Mouse (Mus musculus) MEL (cell line): ENCODE data around the gene B9d2.

ENCODE experiments used
- CHD1 ChIP-seq: IDR thresholded peaks from 2 replicates; pipeline ENCODE4 v1.6.1; 2012; ENCODE audit warnings: low read depth, mild to moderate bottlenecking, inconsistent platforms, low read length, improper control_type of control experiment
- CTCF ChIP-seq, 3 experiments: IDR thresholded peaks in 2 of 3; conservative IDR thresholded peaks in 1 of 3; 2 replicates each; pipeline ENCODE4 v1.5.1; 2011 to 2012; ENCODE audit warnings: low read length in 3 of 3, low read depth in 2 of 3, mild to moderate bottlenecking in 2 of 3, improper control_type of control experiment in 1 of 3, inconsistent platforms in 1 of 3, mixed read lengths in 1 of 3, moderate library complexity in 1 of 3; ENCODE audit not compliant: control insufficient read depth in 1 of 3, insufficient read depth in 1 of 3, poor library complexity in 1 of 3, severe bottlenecking in 1 of 3
- TAL1 ChIP-seq: IDR thresholded peaks from 2 replicates; pipeline ENCODE4 v1.6.1; 2012; ENCODE audit warnings: mild to moderate bottlenecking, inconsistent platforms, low read length, moderate library complexity, mixed read lengths
- USF1 ChIP-seq: IDR thresholded peaks from 2 replicates; pipeline ENCODE4 v1.6.1; 2014; ENCODE audit warnings: low read depth, mild to moderate bottlenecking, inconsistent platforms, low read length, improper control_type of control experiment, moderate library complexity

- TF ChIP-seq TAL1 = peak; percentile 70
- no peak for TF ChIP-seq CTCF (IDR thresholded peaks at IDR 0.05 in 2 of 3, conservative IDR thresholded peaks at IDR 0.05 in 1 of 3; ENCODE audit: control insufficient read depth in 1 of 3, insufficient read depth in 1 of 3, low read depth in 2 of 3, low read length in 3 of 3, poor library complexity in 1 of 3, severe bottlenecking in 1 of 3)
- no peak for TF ChIP-seq CHD1
- TF ChIP-seq USF1 = no peak
These were observed 3.0 kb downstream of the B9d2 start for GRCm38 (mm10) chr7:25683474-25684180.
